Mouse (Mus musculus) liver, adult (tissue): ENCODE data around the gene Nfkbib.

Experiments used
- GATA4 ChIP-seq: IDR thresholded peaks from 2 replicates; pipeline ENCODE4 v1.6.1; 2014; ENCODE audit warnings: mild to moderate bottlenecking, low read length; ENCODE audit not compliant: insufficient replicate concordance

Gene Nfkbib

GRCm38 (mm10) chr7:28806869-28807268 is 39.6 kb upstream of the Nfkbib start:
- TF ChIP-seq GATA4: no peak

DNA sequence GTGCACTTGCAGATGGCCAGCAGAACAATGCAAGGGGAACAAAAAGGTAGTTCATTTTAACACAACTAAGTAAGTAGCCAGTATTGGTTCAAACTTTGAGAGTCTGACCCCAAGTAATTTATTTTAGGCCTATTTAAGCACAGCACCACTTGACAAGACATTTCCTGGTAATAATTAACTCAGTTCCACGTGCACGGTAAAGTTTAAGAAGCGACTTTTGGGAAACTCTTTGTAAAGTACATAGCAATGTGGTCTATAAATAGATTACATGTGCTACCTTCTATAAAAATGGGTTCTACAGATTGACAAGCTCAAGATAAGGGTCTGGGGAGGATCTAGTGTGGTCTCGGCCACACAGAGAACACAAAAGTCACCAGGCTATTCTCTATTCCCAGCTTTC is 36.4 kb upstream of the Nfkbib start:
- no peak for TF ChIP-seq GATA4

- no peak for TF ChIP-seq GATA4
Measured at GRCm38 (mm10) chr7:28802846-28803588, 35.7 kb upstream of the Nfkbib start.

DNA sequence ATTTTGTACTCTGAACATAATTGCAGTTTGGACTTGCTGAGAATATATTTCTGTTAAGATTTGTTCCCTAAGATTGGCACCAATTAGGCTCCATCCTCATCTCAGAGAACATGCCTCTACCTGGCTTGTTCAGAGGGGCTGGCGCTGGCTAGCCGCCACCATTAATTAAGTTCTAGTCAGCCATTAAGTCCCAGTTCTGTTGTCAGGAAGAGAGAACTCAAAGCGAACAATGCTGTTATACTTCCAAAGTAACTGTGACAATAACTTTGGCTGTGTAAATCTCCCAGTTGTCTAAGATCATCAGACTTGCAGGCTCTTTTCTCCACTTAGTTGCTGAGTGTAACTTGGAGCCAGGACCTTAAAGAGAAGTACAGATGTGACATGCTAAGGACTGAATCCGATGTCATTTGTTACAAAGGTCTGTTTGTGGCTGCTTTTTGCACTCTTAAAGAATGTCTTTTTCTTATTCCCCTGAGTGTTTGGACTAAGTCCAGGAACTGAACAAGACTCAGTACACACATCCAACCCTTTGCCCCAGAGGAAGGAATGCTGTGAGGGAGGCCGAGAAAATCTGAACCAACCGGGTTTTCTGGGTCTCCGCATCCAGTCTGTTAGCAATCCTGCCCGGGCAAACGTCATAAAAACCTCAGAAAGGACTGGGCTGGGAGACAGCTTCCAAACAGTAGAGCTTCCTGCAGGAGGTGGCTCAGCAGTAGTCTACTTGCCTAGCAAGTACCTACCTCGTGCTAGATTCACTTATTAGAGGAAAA is 34.8 kb upstream of the Nfkbib start:
- TF ChIP-seq GATA4: no peak

DNA sequence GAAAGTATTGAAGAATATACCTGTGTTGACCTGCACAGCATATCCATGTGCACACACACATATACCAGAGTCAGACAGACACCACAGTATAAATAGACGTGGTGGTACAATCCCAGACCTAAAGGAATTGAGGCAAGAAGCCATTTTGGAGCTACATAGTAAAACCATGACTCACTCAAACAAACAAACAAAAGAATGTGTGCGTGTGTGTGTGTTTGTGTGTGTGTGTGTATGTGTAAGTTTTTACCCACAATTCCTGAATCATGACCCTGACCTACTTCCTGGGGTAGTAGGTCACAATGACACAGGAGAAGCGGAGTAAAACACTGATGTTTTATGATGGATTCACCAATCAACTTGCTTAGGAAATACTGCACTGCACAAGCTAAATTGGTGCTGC is 34.1 kb upstream of the Nfkbib start:
- TF ChIP-seq GATA4: no peak

DNA sequence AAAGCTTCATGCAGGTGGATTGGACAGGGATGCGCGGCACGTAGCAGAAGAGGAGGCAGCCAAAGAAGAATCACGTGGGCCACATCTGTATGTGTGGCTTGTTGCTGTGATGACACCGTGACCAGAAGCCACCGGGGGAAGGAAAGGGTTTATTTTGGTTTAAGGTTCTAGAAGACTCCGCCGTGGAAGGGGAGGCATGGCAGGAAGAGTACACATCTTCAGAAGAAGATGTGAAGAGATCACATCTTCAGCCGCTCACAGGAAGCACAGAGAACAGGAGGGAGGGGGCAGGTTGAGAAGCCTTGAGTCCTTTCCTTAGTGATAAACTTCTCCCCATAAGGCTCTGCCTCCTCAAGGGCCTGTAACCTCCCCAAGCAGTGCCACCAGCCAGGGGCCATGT is 32.7 kb upstream of the Nfkbib start:
- no peak for TF ChIP-seq GATA4

- no peak for TF ChIP-seq GATA4
Measured at GRCm38 (mm10) chr7:28796562-28796975, 29.3 kb upstream of the Nfkbib start.

DNA sequence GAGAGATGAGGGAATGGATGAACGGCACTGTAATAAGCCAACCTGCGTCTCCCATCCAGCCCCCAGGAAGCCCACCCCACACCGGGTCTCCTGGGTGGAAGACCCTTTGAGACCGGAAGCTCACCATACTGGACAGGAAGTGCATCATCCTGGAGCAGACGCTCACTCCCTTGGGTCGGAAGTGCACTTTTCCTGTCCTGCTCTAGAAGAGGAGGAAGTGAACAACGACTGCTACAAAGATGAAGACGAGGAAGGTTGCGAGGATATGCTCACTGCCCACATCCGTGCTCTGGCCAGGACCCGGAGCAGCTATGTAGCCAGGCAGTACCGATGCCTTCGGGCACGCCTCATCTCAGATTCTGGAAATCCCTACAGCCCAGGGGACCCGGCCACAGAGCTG is 28.5 kb upstream of the Nfkbib start:
- TF ChIP-seq GATA4: no peak

GRCm38 (mm10) chr7:28794496-28794895 is 27.2 kb upstream of the Nfkbib start:
- no peak for TF ChIP-seq GATA4

GRCm38 (mm10) chr7:28793834-28794233 is 26.5 kb upstream of the Nfkbib start:
- no peak for TF ChIP-seq GATA4

GRCm38 (mm10) chr7:28792391-28793185 is 25.3 kb upstream of the Nfkbib start:
- no peak for TF ChIP-seq GATA4

GRCm38 (mm10) chr7:28791706-28792105 is 24.4 kb upstream of the Nfkbib start:
- TF ChIP-seq GATA4: no peak

DNA sequence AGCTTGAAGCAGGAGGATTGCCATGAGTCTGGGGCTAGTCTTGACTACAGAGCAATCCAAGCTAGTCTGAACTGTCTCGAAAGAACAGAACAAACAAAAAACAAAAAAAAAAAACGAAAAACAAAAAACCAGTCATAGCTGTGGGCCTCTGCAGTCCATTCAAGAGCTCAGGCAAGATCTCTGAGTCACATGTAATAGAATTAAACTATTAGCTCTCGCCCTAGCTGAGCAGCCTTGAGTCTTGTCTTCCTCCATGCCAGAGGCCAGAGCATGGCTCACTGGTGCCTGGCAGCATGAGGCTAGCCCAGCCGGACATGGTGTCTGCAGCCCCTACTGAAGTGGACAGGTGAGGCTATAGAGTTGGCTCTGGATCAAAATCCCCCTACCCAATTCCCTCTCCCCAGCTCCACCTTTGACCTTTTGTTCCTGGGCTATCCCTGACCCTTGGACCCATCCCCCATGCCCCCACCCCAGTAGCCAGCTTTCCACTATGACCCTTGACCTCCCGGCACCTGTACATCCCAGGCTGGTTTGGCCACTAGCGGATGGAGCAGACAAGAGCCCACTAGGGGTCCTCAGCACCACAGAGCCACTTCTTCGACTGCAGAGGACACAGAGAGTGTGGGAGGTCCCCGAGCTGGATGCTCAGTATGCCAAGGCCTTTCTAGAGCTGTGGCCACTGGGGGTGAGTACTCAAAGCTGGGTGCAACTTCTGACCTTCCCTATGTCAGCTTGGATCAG is 22.9 kb upstream of the Nfkbib start:
- no peak for TF ChIP-seq GATA4

GRCm38 (mm10) chr7:28789235-28789634 is 21.9 kb upstream of the Nfkbib start:
- no peak for TF ChIP-seq GATA4
